Mouse (Mus musculus): ENCODE measurements around the gene Lrrc2. TPM values are rescaled to one million over a fixed set of nuclear protein-coding genes. Genes with fewer than 3 reads are reported as not detected.

The Lrrc2 gene
- total RNA-seq, 2 experiments from 2014 or later, result 1.8 to 2.3 TPM

- DNase-seq (ENCODE audit: extremely low spot score in 1 of 2, low spot score in 1 of 2), result no peak
These were observed 4.7 kb upstream of the Lrrc2 start for GRCm38 (mm10) chr9:110946548-110947044.

- no peak for DNase-seq (ENCODE audit: extremely low spot score in 1 of 2, low spot score in 1 of 2)
These were observed 4.1 kb upstream of the Lrrc2 start for GRCm38 (mm10) chr9:110947261-110947661.

- no peak for DNase-seq (ENCODE audit: extremely low spot score in 1 of 2, low spot score in 1 of 2)
These were observed 3.4 kb upstream of the Lrrc2 start for GRCm38 (mm10) chr9:110947900-110948299.

GRCm38 (mm10) chr9:110948813-110949310 is 2.5 kb upstream of the Lrrc2 start:
- no peak for DNase-seq (ENCODE audit: extremely low spot score in 1 of 2, low spot score in 1 of 2)

GRCm38 (mm10) chr9:110950109-110950508 is 1.2 kb upstream of the Lrrc2 start:
- DNase-seq (ENCODE audit: extremely low spot score in 1 of 2, low spot score in 1 of 2), result no peak

GRCm38 (mm10) chr9:110951866-110952265 is 521 bp downstream of the Lrrc2 start:
- DNase-seq (ENCODE audit: extremely low spot score in 1 of 2, low spot score in 1 of 2), result no peak

GRCm38 (mm10) chr9:110952398-110952797 is 1.1 kb downstream of the Lrrc2 start:
- no peak for DNase-seq (ENCODE audit: extremely low spot score in 1 of 2, low spot score in 1 of 2)

- no peak for DNase-seq (ENCODE audit: extremely low spot score in 1 of 2, low spot score in 1 of 2)
These were observed 1.7 kb downstream of the Lrrc2 start for GRCm38 (mm10) chr9:110952931-110953549.

- DNase-seq (ENCODE audit: extremely low spot score in 1 of 2, low spot score in 1 of 2), result peak; percentile 59 to 81
These were observed 2.5 kb downstream of the Lrrc2 start for GRCm38 (mm10) chr9:110953550-110954461.

- no peak for DNase-seq (ENCODE audit: extremely low spot score in 1 of 2, low spot score in 1 of 2)
These were observed 3.5 kb downstream of the Lrrc2 start for GRCm38 (mm10) chr9:110954681-110955445.

- DNase-seq (ENCODE audit: extremely low spot score in 1 of 2, low spot score in 1 of 2), result no peak
These were observed 4.6 kb downstream of the Lrrc2 start for GRCm38 (mm10) chr9:110955962-110956361.

GRCm38 (mm10) chr9:110959669-110960068 is 8.3 kb downstream of the Lrrc2 start:
- no peak for DNase-seq (ENCODE audit: extremely low spot score in 1 of 2, low spot score in 1 of 2)

GRCm38 (mm10) chr9:110960230-110961149 is 9.1 kb downstream of the Lrrc2 start:
- DNase-seq (ENCODE audit: extremely low spot score in 1 of 2, low spot score in 1 of 2), result no peak

GRCm38 (mm10) chr9:110961386-110961785 is 10.0 kb downstream of the Lrrc2 start:
- DNase-seq (ENCODE audit: extremely low spot score in 1 of 2, low spot score in 1 of 2), result no peak

GRCm38 (mm10) chr9:110963566-110964115 is 12.3 kb downstream of the Lrrc2 start:
- DNase-seq (ENCODE audit: extremely low spot score in 1 of 2, low spot score in 1 of 2), result no peak

GRCm38 (mm10) chr9:110965062-110965909 is 13.9 kb downstream of the Lrrc2 start:
- no peak for DNase-seq (ENCODE audit: extremely low spot score in 1 of 2, low spot score in 1 of 2)

GRCm38 (mm10) chr9:110965910-110966231 is 14.5 kb downstream of the Lrrc2 start:
- DNase-seq (ENCODE audit: extremely low spot score in 1 of 2, low spot score in 1 of 2), result no peak

GRCm38 (mm10) chr9:110979411-110979810 is 28.1 kb downstream of the Lrrc2 start:
- no peak for DNase-seq (ENCODE audit: extremely low spot score in 1 of 2, low spot score in 1 of 2)
